Mouse (Mus musculus) brown adipose tissue, adult 24 weeks (tissue): ENCODE measurements around the gene Diexf. TPM values are rescaled to one million over a fixed set of nuclear protein-coding genes. Genes with fewer than 3 reads are reported as not detected.

Experiments
- H3K27ac ChIP-seq: fragments of 200-500 bp; replicated peaks from 2 replicates; pipeline ENCODE4 v1.5.1; 2012; ENCODE audit warnings: low read depth, mild to moderate bottlenecking, low read length
- H3K4me1 ChIP-seq: fragments of 200-500 bp; 2 replicates; pipeline ENCODE4 v1.6.1; 2012; ENCODE audit warnings: low read length, mixed read lengths; ENCODE audit not compliant: control insufficient read depth, insufficient read depth, insufficient read length
- H3K4me3 ChIP-seq: fragments of 200-500 bp; 2 replicates; pipeline ENCODE4 v1.5.1; 2012; ENCODE audit warnings: low read depth, mild to moderate bottlenecking, low read length, moderate library complexity; ENCODE audit not compliant: insufficient read depth
- polyA plus RNA-seq: library from polyadenylated mRNA; stranded (reverse); fragments of >200 nt; gene quantifications from 2 replicates; pipeline ENCODE4 v1.2.4, GENCODE M21; 2012; ENCODE audit not compliant: missing spikeins, insufficient read depth, insufficient read length

Gene Diexf
- polyA plus RNA-seq, 1 experiment: 10.9 TPM

DNA sequence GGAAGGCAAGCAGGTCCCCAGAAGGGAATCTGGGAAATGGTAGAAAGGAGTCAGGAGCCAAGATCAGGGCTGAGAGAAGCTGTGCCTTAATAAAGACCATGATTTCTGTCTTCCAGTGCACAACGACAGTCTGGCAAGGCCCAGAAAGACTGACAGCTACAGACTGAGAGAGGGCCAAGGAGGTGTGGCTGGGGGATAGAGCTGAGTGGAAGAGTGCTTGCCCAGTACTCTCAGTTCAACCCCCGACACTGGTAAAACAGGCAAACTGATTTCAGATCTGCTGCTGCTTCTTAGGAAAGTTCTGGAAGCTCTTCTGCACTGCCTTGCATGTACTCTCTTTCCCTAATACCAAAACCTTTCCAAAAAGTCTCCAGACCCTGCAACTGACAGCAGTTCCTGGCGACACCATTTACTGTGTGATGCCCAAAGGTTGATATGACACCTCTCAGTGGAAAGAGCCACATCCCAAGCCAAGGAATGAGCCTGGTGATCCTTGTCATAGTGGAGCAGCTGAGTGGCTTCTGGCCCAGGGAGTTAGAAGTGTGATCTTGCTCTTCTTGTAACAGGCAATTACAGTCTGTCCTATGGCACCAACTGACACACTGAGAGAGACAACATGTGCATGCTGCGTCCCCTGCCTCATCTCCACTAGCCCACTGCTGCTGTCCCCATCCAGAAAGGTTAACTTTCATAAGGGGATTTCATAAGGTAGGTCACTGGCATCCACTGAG is 43.8 kb downstream of the Diexf start:
- peak overlapping the region; percentile 59 for H3K27ac ChIP-seq
- peaks cover 23% of the 10 kb centered on the region for H3K4me1 ChIP-seq
- no peak overlapping the region for H3K4me3 ChIP-seq

DNA sequence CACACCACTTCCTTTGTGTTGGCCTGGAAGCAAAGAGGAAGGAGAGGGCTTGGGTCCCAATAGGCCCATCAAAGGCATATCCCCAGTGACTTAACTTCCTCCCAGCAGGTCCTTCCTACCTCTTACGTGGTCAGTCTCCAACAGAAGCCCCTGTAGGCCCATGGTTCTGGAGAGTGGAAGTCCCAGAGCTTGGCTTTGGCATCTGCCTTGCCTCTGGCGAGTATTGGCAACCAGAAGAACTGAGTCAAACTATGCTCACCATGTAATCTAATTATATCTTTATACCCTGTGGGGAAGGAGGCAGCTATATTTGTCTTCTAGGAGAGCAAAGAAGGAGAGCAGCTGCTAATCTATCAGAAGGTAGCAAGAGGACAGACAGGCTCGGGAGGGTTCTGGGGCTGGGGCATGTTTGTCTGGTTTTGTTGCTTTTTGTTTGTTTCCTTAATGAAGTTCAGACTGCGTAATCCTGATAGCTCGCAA is 44.5 kb downstream of the Diexf start:
- Histone ChIP-seq H3K4me1 (peaks cover 23% of the 10 kb centered on the region), H3K4me3 (no peak overlapping the region), H3K27ac (peak overlapping the region; percentile 59)

DNA sequence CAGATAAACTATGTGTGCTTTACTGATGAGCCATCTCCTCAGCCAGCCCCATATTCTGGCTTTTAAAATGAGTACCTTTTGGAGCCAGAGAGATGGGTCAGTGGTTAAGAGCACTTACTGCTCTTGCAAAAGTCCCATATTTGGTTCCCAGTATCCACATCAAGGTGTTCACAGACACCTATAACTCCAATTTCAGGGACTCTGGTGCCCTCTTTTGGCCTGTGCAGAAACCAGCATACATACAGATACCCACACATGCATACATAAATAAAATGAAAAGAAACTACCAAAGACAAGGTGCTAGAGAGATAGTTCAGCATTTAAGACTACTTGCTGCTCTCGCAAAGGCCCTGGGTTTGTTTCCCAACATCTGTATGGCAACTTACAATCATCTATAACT is 46.1 kb downstream of the Diexf start:
- Histone ChIP-seq H3K4me1 (peaks cover 14% of the 10 kb centered on the region), H3K27ac (no peak overlapping the region), H3K4me3 (no peak overlapping the region)

DNA sequence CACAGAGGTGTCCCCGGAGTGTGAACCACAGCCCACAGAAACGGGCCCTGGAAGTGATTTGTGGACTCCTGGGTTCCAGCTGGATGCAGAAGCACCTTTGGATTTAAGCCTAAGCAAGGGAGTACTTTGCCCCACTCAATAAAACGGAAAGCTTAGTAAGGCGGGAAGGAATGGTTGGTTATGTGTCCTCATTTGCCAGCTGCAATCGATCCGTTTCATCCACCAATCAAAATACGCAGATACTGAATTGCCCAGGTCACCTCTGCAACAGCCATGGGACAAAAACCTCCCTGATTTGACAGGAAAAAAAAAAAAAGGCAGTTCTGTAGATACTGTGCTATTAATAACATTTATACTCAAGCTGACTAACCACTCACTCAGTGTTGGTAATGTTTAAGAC is 47.0 kb downstream of the Diexf start:
- Histone ChIP-seq H3K4me3 (no peak overlapping the region), H3K4me1 (peaks cover 12% of the 10 kb centered on the region; the same call in 1 of the 2 replicates), H3K27ac (peak overlapping the region; percentile 66)

DNA sequence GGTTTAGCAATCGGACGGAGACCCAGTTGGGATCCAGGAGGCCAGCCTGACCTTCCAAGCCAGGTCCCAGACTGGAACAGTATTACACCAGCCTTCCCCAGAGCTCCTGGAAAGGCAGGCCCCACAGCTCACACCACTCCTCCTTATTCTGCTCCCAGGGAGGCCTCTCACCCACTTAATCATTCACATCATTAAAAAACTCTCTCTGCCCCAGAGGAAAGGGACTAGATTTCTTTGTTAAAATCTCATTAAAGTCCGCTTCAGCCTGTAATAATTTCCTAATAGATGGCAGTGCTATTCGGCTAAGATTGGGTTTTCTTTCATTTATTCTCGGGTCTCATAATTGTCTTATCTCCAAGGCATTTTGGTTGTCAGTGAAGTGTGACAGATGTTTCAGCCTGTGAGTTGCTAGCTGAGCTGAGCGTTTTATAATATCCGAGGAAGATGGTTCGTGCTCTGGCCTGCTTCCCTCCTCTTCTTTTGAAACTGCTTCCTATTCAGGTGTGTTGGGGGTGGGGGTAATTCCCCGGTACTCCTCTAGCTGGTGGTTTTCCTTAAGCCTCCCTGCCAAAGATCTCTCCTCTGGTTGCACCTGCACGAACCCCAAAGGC is 47.7 kb downstream of the Diexf start:
- H3K27ac ChIP-seq: peak overlapping the region; percentile 66
- H3K4me3 ChIP-seq: no peak overlapping the region
- H3K4me1 ChIP-seq: peaks cover 12% of the 10 kb centered on the region; the same call in 1 of the 2 replicates

DNA sequence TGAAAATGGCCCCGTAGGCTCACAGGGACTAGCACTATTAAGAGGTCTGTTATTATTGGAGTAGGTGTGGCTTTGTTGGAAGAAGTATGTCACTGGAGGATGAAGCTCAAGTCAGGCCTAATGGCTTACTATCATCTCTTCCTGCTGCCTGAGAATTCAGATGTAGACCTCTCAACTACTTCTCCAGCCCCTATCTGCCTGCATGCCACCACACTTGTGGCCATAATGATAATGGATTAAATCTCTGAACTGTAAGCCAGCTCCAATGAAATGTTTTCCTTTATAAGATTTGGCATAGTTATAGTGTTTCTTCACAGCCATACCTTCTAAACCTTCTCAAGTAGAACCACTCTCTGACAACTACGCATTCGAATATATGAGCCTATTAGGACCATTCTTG is 67.5 kb downstream of the Diexf start:
- Histone ChIP-seq H3K4me1 (no peaks in the 10 kb centered on the region), H3K4me3 (no peak overlapping the region), H3K27ac (no peak overlapping the region)

DNA sequence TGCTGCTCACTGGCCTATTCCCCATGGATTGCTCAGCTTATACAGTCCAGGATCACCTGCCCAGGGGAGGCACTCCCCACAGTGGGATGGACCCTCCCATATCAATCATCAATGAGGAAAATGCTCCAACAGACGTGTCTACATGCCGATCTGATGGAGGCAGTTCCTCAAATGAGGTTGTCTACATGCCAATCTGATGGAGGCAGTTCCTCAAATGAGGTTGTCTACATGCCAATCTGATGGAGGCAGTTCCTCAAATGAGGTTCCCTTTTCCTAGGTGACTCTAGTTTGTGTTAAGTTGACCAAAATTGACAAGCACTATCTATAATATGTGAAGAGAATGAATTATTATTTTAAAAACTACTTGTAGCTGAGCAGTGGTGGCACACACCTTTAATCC is 69.9 kb downstream of the Diexf start:
- Histone ChIP-seq H3K4me3 (no peak overlapping the region), H3K27ac (no peak overlapping the region), H3K4me1 (no peaks in the 10 kb centered on the region)

DNA sequence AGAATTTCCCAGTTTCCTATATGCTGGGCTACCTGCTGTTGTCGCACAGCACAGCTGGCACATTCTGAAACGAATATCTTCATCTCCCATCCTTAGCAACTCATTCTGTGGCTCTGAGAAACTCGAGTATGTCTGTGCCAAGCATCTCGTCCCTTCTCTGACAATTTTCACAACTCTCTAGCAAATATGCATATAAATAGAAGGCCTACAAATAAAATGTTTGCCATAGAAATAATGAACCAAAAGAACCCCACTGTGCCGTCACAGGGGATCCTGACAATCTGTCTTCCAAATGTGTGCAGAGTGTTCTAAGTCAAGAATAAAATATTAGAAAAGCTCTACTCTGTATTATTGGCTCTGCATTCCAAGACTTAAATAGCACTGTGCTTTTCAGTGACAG is 70.5 kb downstream of the Diexf start:
- Histone ChIP-seq H3K4me1 (no peaks in the 10 kb centered on the region), H3K27ac (no peak overlapping the region), H3K4me3 (no peak overlapping the region)

DNA sequence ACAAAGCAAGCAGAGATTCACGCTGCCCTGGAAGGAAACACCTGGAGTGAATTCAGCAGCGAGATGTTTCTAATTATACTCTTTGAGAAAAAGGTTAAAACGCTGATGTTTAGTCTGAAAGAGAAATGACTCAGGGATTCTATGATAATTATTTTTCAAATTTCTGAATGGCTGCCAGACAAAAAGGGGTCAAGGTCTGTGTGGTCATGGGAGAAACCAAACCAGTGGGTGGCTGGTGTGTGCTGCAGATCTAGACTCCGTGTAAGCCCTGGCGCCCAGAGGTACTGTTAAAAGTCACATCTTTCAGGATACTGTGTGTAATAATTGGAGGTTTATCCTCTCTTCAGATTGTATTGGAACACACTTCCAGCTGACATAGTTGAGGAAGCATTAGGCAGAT is 75.7 kb downstream of the Diexf start:
- no peaks in the 10 kb centered on the region for H3K4me1 ChIP-seq
- no peak overlapping the region for H3K27ac ChIP-seq
- H3K4me3 ChIP-seq: no peak overlapping the region

DNA sequence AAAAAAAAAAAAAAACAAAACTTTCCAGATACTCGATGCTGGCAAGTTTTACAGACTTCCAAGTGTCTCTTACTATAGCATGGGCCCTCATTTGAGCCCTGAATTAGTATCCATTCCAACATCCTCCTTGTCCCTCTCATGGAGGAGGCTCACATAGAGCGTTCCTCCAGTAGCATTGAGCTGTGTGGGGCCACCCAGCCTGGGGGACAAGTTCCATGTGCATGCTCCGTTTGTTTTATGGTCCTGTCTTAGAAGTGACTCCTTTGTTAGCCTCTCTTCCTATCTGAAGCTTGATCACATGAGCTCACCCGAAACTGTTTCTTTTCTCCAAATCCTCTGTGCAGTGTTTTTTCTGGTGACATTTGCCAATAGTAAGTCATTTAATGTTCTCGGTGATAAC is 77.0 kb downstream of the Diexf start:
- Histone ChIP-seq H3K4me1 (no peaks in the 10 kb centered on the region), H3K4me3 (no peak overlapping the region), H3K27ac (no peak overlapping the region)

DNA sequence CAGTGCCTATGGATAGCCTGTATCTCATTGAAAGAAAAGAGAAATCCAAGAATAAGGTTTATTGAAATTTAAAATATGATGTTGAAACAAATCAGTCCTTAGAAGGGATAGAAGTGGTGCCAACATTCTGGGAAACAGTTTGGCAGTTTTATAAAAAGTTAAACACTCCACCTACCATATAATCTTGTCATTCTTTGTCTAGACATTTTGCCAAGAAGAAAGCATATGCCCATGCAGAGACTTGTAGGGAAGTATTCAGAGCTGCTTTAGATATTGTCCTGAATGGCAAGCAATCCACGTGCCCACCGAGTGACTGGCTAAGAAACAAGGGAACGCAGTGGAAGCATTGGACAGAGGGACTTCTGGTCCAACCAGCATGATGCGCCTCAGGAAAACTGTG is 82.5 kb downstream of the Diexf start:
- Histone ChIP-seq H3K4me3 (no peak overlapping the region), H3K4me1 (no peaks in the 10 kb centered on the region), H3K27ac (no peak overlapping the region)

DNA sequence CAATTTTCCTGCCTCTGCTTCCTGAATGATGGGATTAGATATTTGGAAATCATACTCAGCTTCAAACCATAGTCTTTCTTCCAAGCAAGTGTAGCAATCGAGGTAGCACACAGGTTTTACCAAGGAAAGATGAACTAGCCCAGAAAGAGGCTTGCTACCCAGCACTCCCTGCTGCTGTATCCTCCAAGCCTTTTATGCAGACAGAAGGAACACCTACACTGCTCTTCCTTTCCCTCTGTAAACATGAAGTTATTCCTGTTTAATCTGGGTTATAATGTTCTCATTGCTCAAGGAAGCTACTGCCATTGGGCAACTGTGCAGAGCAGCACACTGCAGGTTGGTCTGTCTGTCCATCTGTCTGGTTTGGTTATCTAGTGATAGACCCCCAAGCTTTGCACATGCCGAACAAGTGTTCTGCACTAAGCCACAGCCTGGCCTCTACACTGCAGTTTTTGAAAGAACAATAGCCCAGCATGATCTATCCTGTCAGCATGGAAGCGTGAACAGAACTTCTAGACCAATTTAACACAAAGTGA is 87.2 kb downstream of the Diexf start:
- Histone ChIP-seq H3K27ac (no peak overlapping the region), H3K4me3 (no peak overlapping the region), H3K4me1 (no peaks in the 10 kb centered on the region)

Other genes starting within 250 kb of the Diexf start
- gene Syt14, start 94.5 kb downstream of the Diexf start, polyA plus RNA-seq: 0.87 and 1.0 TPM in 2 replicates
- 0.24 TPM in 1 of 2 replicates, not detected in the other for gene Irf6, start 22.8 kb upstream of the Diexf start, polyA plus RNA-seq
- gene A130010J15Rik, start 37.8 kb upstream of the Diexf start, polyA plus RNA-seq: 2.9 and 3.9 TPM in 2 replicates
- not detected in 2 replicates for gene Traf3ip3, start 71.4 kb upstream of the Diexf start, polyA plus RNA-seq
- gene Lamb3, start 77.4 kb upstream of the Diexf start, polyA plus RNA-seq: 6.8 and 10.4 TPM in 2 replicates
- gene Hsd11b1, start 133.8 kb upstream of the Diexf start, polyA plus RNA-seq: 219 and 423 TPM in 2 replicates
- gene G0s2, start 142.9 kb upstream of the Diexf start, polyA plus RNA-seq: 473 and 1,174 TPM in 2 replicates
- gene Camk1g, start 240.0 kb upstream of the Diexf start, polyA plus RNA-seq: not detected in 2 replicates